Comparison of ENCODE assay signal across 9 mouse cellular contexts in genomic region chr3:87749036-87749435, GRCm38 (mm10). TPM values are rescaled to one million over a fixed set of nuclear protein-coding genes. Genes with fewer than 3 reads are reported as not detected.
DNase-seq lines count a peak whose midpoint lies in the region; ATAC-seq and TF ChIP-seq lines count a peak whose summit lies in the region.
"Had no signal": no experiment of that assay in that cellular context is flagged by ENCODE, and none has a peak within 500 bp of the region (broad histone marks: within the 10 kb centered on the region; RNA-seq: fewer than 3 reads in every experiment).

No protein-coding gene starts in this region.

- no peak overlapping the region for H3K4me2 ChIP-seq in heart, embryonic 12.5 days
- H3K4me2 ChIP-seq in embryonic facial prominence, embryonic 15.5 days (replicated peaks): no peak overlapping the region
- H3K4me2 ChIP-seq: liver, embryonic 15.5 days had no signal

- TF ChIP-seq POLR2A in heart, adult 2 months (IDR thresholded peaks at IDR 0.05; ENCODE audit: insufficient read depth, low read depth, low read length): no peak

- H3K9me3 ChIP-seq in heart, embryonic 12.5 days (replicated peaks): no peaks in the 10 kb centered on the region
- no peaks in the 10 kb centered on the region for H3K9me3 ChIP-seq in embryonic facial prominence, embryonic 15.5 days (replicated peaks)
- H3K9me3 ChIP-seq: liver, embryonic 15.5 days had no signal

- TF ChIP-seq EP300 in heart, adult 2 months (IDR thresholded peaks at IDR 0.05; ENCODE audit: insufficient read depth, low read depth, low read length): 0 out of 2 replicates have a peak, but pooled peaks have one; percentile 35

- intact Hi-C loops in heart, adult 2 months (cut with DNase I): loop anchor here (2.0 kb wide), 1 partner anchor 20 kb away; no protein-coding TSS in a partner anchor

- DNase-seq in heart, adult 2 months: peak; percentile 59 to 72
- DNase-seq in T-cell, adult 2 months (ENCODE audit: low spot score): peak; percentile 44
- DNase-seq in kidney, postnatal 14 days: peak; percentile 75

- no peak overlapping the region for H3ac ChIP-seq in C2C12 (ENCODE audit: control insufficient read depth, insufficient read length, low read depth)

- 13% methylated on average over 5 of the region's 5 CpGs for WGBS in heart, adult 2 months
- WGBS in heart, embryonic 12.5 days: 13% methylated on average over 5 of the region's 5 CpGs
- 19% methylated on average over 5 of the region's 5 CpGs for WGBS in embryonic facial prominence, embryonic 15.5 days

- no peak overlapping the region for H3K27ac ChIP-seq in heart, adult 2 months
- no peak overlapping the region for H3K27ac ChIP-seq in heart, embryonic 12.5 days (ENCODE audit: poor library complexity, severe bottlenecking)
- H3K27ac ChIP-seq in embryonic facial prominence, embryonic 15.5 days (replicated peaks): no peak overlapping the region
- H3K27ac ChIP-seq: liver, embryonic 15.5 days had no signal

- no peaks in the 10 kb centered on the region for H3K27me3 ChIP-seq in heart, adult 2 months (ENCODE audit: control insufficient read depth, insufficient read depth, low read length)
- H3K27me3 ChIP-seq in heart, embryonic 12.5 days (replicated peaks): peaks cover 27% of the 10 kb centered on the region
- H3K27me3 ChIP-seq in C2C12 (ENCODE audit: control insufficient read depth, insufficient read depth, insufficient read length): peaks cover 15% of the 10 kb centered on the region
- H3K27me3 ChIP-seq in embryonic facial prominence, embryonic 15.5 days: peaks cover 3% of the 10 kb centered on the region; the same call in 1 of the 2 replicates
- H3K27me3 ChIP-seq: liver, embryonic 15.5 days had no signal

- peak; percentile 84 for TF ChIP-seq CTCF in heart, adult 2 months (IDR thresholded peaks at IDR 0.05)
- peak; percentile 45 for TF ChIP-seq CTCF in C2C12 (IDR thresholded peaks at IDR 0.05; ENCODE audit: control insufficient read depth, insufficient read depth, insufficient read length)

- ATAC-seq in heart, embryonic 12.5 days (ENCODE audit: insufficient number of reproducible peaks, low FRiP score): no peak
- ATAC-seq in embryonic facial prominence, embryonic 15.5 days (ENCODE audit: insufficient number of reproducible peaks, low FRiP score, low TSS enrichment, low read depth): 0 out of 2 replicates have a peak, but pooled peaks have one; percentile 27
- peak; percentile 75 for ATAC-seq in megakaryocyte, adult 5-6 weeks (ENCODE audit: poor library complexity, severe bottlenecking)
- ATAC-seq in erythroid progenitor cell, adult 5-6 weeks (replicated peaks; ENCODE audit: low FRiP score, poor library complexity, severe bottlenecking): no peak

- H3K9ac ChIP-seq in heart, adult 2 months (ENCODE audit: low read depth, low read length): no peak overlapping the region
- H3K9ac ChIP-seq in heart, embryonic 12.5 days: no peak overlapping the region
- no peak overlapping the region for H3K9ac ChIP-seq in embryonic facial prominence, embryonic 15.5 days
- H3K9ac ChIP-seq: liver, embryonic 15.5 days had no signal

- no peaks in the 10 kb centered on the region for H3K79me3 ChIP-seq in C2C12 (ENCODE audit: low read depth)

- no peaks in the 10 kb centered on the region for H3K36me3 ChIP-seq in heart, adult 2 months (ENCODE audit: control insufficient read depth, insufficient read depth, low read length)
- peaks cover 44% of the 10 kb centered on the region for H3K36me3 ChIP-seq in heart, embryonic 12.5 days
- H3K36me3 ChIP-seq in C2C12 (ENCODE audit: control insufficient read depth, insufficient read depth): no peaks in the 10 kb centered on the region
- H3K36me3 ChIP-seq in embryonic facial prominence, embryonic 15.5 days: peaks cover 12% of the 10 kb centered on the region; the same call in 1 of the 2 replicates
- H3K36me3 ChIP-seq: liver, embryonic 15.5 days had no signal

- no peak overlapping the region for H3K4me3 ChIP-seq in heart, adult 2 months
- H3K4me3 ChIP-seq in heart, embryonic 12.5 days: no peak overlapping the region
- H3K4me3 ChIP-seq in C2C12 (ENCODE audit: insufficient read depth, poor library complexity, severe bottlenecking): no peak overlapping the region
- H3K4me3 ChIP-seq in embryonic facial prominence, embryonic 15.5 days (replicated peaks): no peak overlapping the region
- H3K4me3 ChIP-seq: liver, embryonic 15.5 days had no signal

- H3K4me1 ChIP-seq in heart, adult 2 months (ENCODE audit: control insufficient read depth, insufficient read depth, low read length): no peaks in the 10 kb centered on the region
- H3K4me1 ChIP-seq in heart, embryonic 12.5 days (replicated peaks): peaks cover 15% of the 10 kb centered on the region
- H3K4me1 ChIP-seq in embryonic facial prominence, embryonic 15.5 days: peaks cover 19% of the 10 kb centered on the region
- H3K4me1 ChIP-seq: liver, embryonic 15.5 days had no signal

- no peaks in the 10 kb centered on the region for H3K79me2 ChIP-seq in heart, adult 2 months (replicated peaks; ENCODE audit: control insufficient read depth, insufficient read depth, low read length)
- no peaks in the 10 kb centered on the region for H3K79me2 ChIP-seq in C2C12 (ENCODE audit: control insufficient read depth, insufficient read depth)

TF ChIP-seq in C2C12, 6 proteins besides CTCF, POLR2A, EP300 and RAD21:
- TF ChIP-seq MAX (IDR thresholded peaks at IDR 0.05) (no peak), USF1 (IDR thresholded peaks at IDR 0.05; ENCODE audit: low read depth) (peak; percentile 35)
TF ChIP-seq in C2C12: peak in this region for 1.

RNA-seq across cellular contexts. Expression of gene Lrrc71, which starts 0.6 kb away (rescaled TPM):
- under 1 TPM; 0.36 to 0.47 TPM for total RNA-seq in heart, adult 2 months (2021)
- polyA plus RNA-seq in heart, adult 2 months (2012; rRNA removed): 0.26 and 1.1 TPM in 2 replicates
- 0.30 and 0.46 TPM in 2 replicates for polyA plus RNA-seq in heart, embryonic 12.5 days (2016; fragmentation: Nextera tagmentation; extraction: Ambion mirVana)
- 0.08 TPM for polyA plus RNA-seq in C2C12 (2012; fragmentation: generic; extraction: Trizol)
- 3.3 and 5.4 TPM in 2 replicates for polyA plus RNA-seq in embryonic facial prominence, embryonic 15.5 days (2015; fragmentation: Nextera tagmentation; extraction: Ambion mirVana)
- not detected in 2 replicates for total RNA-seq in megakaryocyte, adult 5-6 weeks (2015)
- 0.04 TPM in 1 of 2 replicates, not detected in the other for total RNA-seq in megakaryocyte, adult 5-6 weeks (2017)
- total RNA-seq in erythroid progenitor cell, adult 5-6 weeks (2015; ENCODE audit: low replicate concordance): not detected in 2 replicates
- not detected in 2 replicates for total RNA-seq in erythroid progenitor cell, adult 5-6 weeks (2017; ENCODE audit: low replicate concordance)

RNA-seq across cellular contexts. Expression of gene Ntrk1, which starts 45.9 kb away (rescaled TPM):
- under 1 TPM; 0.14 to 0.16 TPM for total RNA-seq in heart, adult 2 months (2021)
- 0.38 and 0.57 TPM in 2 replicates for polyA plus RNA-seq in heart, adult 2 months (2012; rRNA removed)
- 0.26 and 0.30 TPM in 2 replicates for polyA plus RNA-seq in heart, embryonic 12.5 days (2016; fragmentation: Nextera tagmentation; extraction: Ambion mirVana)
- polyA plus RNA-seq in C2C12 (2012; fragmentation: generic; extraction: Trizol): not detected
- 4.2 and 4.9 TPM in 2 replicates for polyA plus RNA-seq in embryonic facial prominence, embryonic 15.5 days (2015; fragmentation: Nextera tagmentation; extraction: Ambion mirVana)
- not detected in 2 replicates for total RNA-seq in megakaryocyte, adult 5-6 weeks (2015)
- not detected in 2 replicates for total RNA-seq in megakaryocyte, adult 5-6 weeks (2017)
- total RNA-seq in erythroid progenitor cell, adult 5-6 weeks (2015; ENCODE audit: low replicate concordance): not detected in 2 replicates
- total RNA-seq in erythroid progenitor cell, adult 5-6 weeks (2017; ENCODE audit: low replicate concordance): not detected in 2 replicates

RNA-seq across cellular contexts. Expression of gene Insrr, which starts 47.7 kb away (rescaled TPM):
- total RNA-seq in heart, adult 2 months (2021): under 1 TPM in 1 of 2 experiments, not detected in 1; 0.05 TPM
- polyA plus RNA-seq in heart, adult 2 months (2012; rRNA removed): 0.04 TPM in 1 of 2 replicates, not detected in the other
- 0.21 TPM in 1 of 2 replicates, not detected in the other for polyA plus RNA-seq in heart, embryonic 12.5 days (2016; fragmentation: Nextera tagmentation; extraction: Ambion mirVana)
- polyA plus RNA-seq in C2C12 (2012; fragmentation: generic; extraction: Trizol): not detected
- polyA plus RNA-seq in embryonic facial prominence, embryonic 15.5 days (2015; fragmentation: Nextera tagmentation; extraction: Ambion mirVana): 0.47 and 0.68 TPM in 2 replicates
- not detected in 2 replicates for total RNA-seq in megakaryocyte, adult 5-6 weeks (2015)
- not detected in 2 replicates for total RNA-seq in megakaryocyte, adult 5-6 weeks (2017)
- not detected in 2 replicates for total RNA-seq in erythroid progenitor cell, adult 5-6 weeks (2015; ENCODE audit: low replicate concordance)
- total RNA-seq in erythroid progenitor cell, adult 5-6 weeks (2017; ENCODE audit: low replicate concordance): not detected in 2 replicates

Comparison
In these comparisons a context has a peak if more than half of its experiments do, and no peak if none do; other contexts are left out.
1. ATAC-seq: peak in embryonic facial prominence, embryonic 15.5 days (single experiment) and megakaryocyte, adult 5-6 weeks (single experiment); none in heart, embryonic 12.5 days (single experiment) and erythroid progenitor cell, adult 5-6 weeks (single experiment).
2. Peak in every context shown above with its lines, with median percentiles within 50 percentile points of each other: DNase-seq.